Mouse (Mus musculus) forebrain, embryonic 15.5 days (tissue): ENCODE measurements at regions not wholly inside any gene's neighbourhood (a gene's known extent, or its start where the extent isn't known, plus 50 kb on each side); places are given as distances from the start of the nearest gene placed in this dataset.

Experiments used
- ATAC-seq: fragments of 200-750 bp; cut with Nextera tagmentation; replicated peaks from 2 replicates; pipeline ENCODE4 v1.8.0; 2017; ENCODE audit warnings: mild to moderate bottlenecking, moderate TSS enrichment, moderate library complexity
- H3K27ac ChIP-seq: fragments of 300-500 bp; sonication (generic); replicated peaks from 2 replicates; pipeline ENCODE4 v1.5.1; 2015; ENCODE audit warnings: mild to moderate bottlenecking, inconsistent platforms
- H3K27me3 ChIP-seq: fragments of 300-500 bp; sonication (generic); 2 replicates; pipeline ENCODE4 v1.6.1; 2015; ENCODE audit warnings: inconsistent platforms
- H3K36me3 ChIP-seq: fragments of 300-500 bp; sonication (generic); 2 replicates; pipeline ENCODE4 v1.6.1; 2015; ENCODE audit warnings: mild to moderate bottlenecking, inconsistent platforms
- H3K4me1 ChIP-seq: fragments of 300-500 bp; sonication (generic); 2 replicates; pipeline ENCODE4 v1.6.1; 2015; ENCODE audit warnings: inconsistent platforms
- H3K4me2 ChIP-seq: fragments of 300-500 bp; sonication (generic); replicated peaks from 2 replicates; pipeline ENCODE4 v1.6.1; 2015; ENCODE audit warnings: mild to moderate bottlenecking, inconsistent platforms
- H3K4me3 ChIP-seq: fragments of 300-500 bp; sonication (generic); 2 replicates; pipeline ENCODE4 v1.5.1; 2015; ENCODE audit warnings: mild to moderate bottlenecking, inconsistent platforms
- H3K9ac ChIP-seq: fragments of 300-500 bp; sonication (generic); replicated peaks from 2 replicates; pipeline ENCODE4 v1.6.1; 2015; ENCODE audit warnings: mild to moderate bottlenecking, inconsistent platforms
- H3K9me3 ChIP-seq: fragments of 300-500 bp; sonication (generic); 2 replicates; pipeline ENCODE4 v1.6.1; 2016; ENCODE audit warnings: inconsistent platforms
- WGBS: fragments of 180-500 bp; shearing (Covaris S2); methylation state at CpG from one replicate; pipeline ENCODE4 v1.1.7; 2015; ENCODE audit warnings: mixed read lengths; 5-methylcytosine and 5-hydroxymethylcytosine counted together

GRCm38 (mm10) chr8:92540636-92541035, 133.5 kb upstream of the Irx6 start:
- 70% methylated on average over 2 of the region's 2 CpGs for WGBS
- no peak for ATAC-seq

GRCm38 (mm10) chr8:92545347-92546059, 128.6 kb upstream of the Irx6 start:
- H3K4me1 ChIP-seq: peaks cover 16% of the 10 kb centered on the region
- H3K4me2 ChIP-seq: peak overlapping the region; percentile 20
- ATAC-seq: peak; percentile 78
- H3K9ac ChIP-seq: no peak overlapping the region
- no peak overlapping the region for H3K4me3 ChIP-seq
- WGBS: 8% methylated on average over 17 of the region's 17 CpGs
- H3K27ac ChIP-seq: no peak overlapping the region
- H3K27me3 ChIP-seq: no peaks in the 10 kb centered on the region
- no peaks in the 10 kb centered on the region for H3K9me3 ChIP-seq
- no peaks in the 10 kb centered on the region for H3K36me3 ChIP-seq

More at GRCm38 (mm10) chr8:92540636-92541035, 133.5 kb upstream of the Irx6 start:
- H3K4me3 ChIP-seq: no peak overlapping the region
- no peaks in the 10 kb centered on the region for H3K27me3 ChIP-seq
- no peak overlapping the region for H3K9ac ChIP-seq
- H3K27ac ChIP-seq: no peak overlapping the region
- peaks cover 9% of the 10 kb centered on the region for H3K4me1 ChIP-seq
- H3K36me3 ChIP-seq: no peaks in the 10 kb centered on the region
- no peaks in the 10 kb centered on the region for H3K9me3 ChIP-seq
- H3K4me2 ChIP-seq: no peak overlapping the region

- no peak for ATAC-seq
- 69% methylated on average over 12 of the region's 12 CpGs for WGBS
- H3K36me3 ChIP-seq: no peaks in the 10 kb centered on the region
- no peaks in the 10 kb centered on the region; the same call in 1 of the 2 replicates for H3K4me1 ChIP-seq
- H3K4me3 ChIP-seq: no peak overlapping the region
- no peak overlapping the region for H3K4me2 ChIP-seq
- H3K9me3 ChIP-seq: no peaks in the 10 kb centered on the region
- H3K27ac ChIP-seq: no peak overlapping the region
- H3K9ac ChIP-seq: no peak overlapping the region
- no peaks in the 10 kb centered on the region for H3K27me3 ChIP-seq
Measured at GRCm38 (mm10) chr8:92555140-92555539, 118.9 kb upstream of the Irx6 start.

- H3K9ac ChIP-seq: no peak overlapping the region
- H3K9me3 ChIP-seq: no peaks in the 10 kb centered on the region
- 55% methylated on average over 7 of the region's 7 CpGs for WGBS
Measured at GRCm38 (mm10) chr8:92555631-92556030, 118.5 kb upstream of the Irx6 start.

GRCm38 (mm10) chr8:92562471-92562870, 111.6 kb upstream of the Irx6 start:
- no peak overlapping the region for H3K9ac ChIP-seq
- H3K27me3 ChIP-seq: no peaks in the 10 kb centered on the region
- H3K4me2 ChIP-seq: no peak overlapping the region
- no peaks in the 10 kb centered on the region for H3K9me3 ChIP-seq
- H3K4me3 ChIP-seq: no peak overlapping the region
- no peak overlapping the region for H3K27ac ChIP-seq
- ATAC-seq: no peak
- WGBS: 49% methylated on average over 5 of the region's 5 CpGs
- no peaks in the 10 kb centered on the region for H3K36me3 ChIP-seq
- no peaks in the 10 kb centered on the region for H3K4me1 ChIP-seq

More at GRCm38 (mm10) chr8:92555631-92556030, 118.5 kb upstream of the Irx6 start:
- no peak for ATAC-seq
- Histone ChIP-seq H3K36me3 (no peaks in the 10 kb centered on the region), H3K4me1 (no peaks in the 10 kb centered on the region; the same call in 1 of the 2 replicates), H3K4me3 (no peak overlapping the region), H3K27me3 (no peaks in the 10 kb centered on the region), H3K27ac (no peak overlapping the region), H3K4me2 (no peak overlapping the region)

- ATAC-seq: no peak
- H3K4me1 ChIP-seq: no peaks in the 10 kb centered on the region
Measured at GRCm38 (mm10) chr8:92562962-92563361, 111.1 kb upstream of the Irx6 start.

GRCm38 (mm10) chr8:92569650-92570049, 104.4 kb upstream of the Irx6 start:
- no peaks in the 10 kb centered on the region for H3K36me3 ChIP-seq
- H3K9ac ChIP-seq: no peak overlapping the region
- H3K4me1 ChIP-seq: no peaks in the 10 kb centered on the region
- no peak overlapping the region for H3K4me2 ChIP-seq
- no peak overlapping the region for H3K27ac ChIP-seq
- no peak overlapping the region for H3K4me3 ChIP-seq
- no peaks in the 10 kb centered on the region for H3K9me3 ChIP-seq
- no peak for ATAC-seq
- H3K27me3 ChIP-seq: no peaks in the 10 kb centered on the region
- WGBS: 73% methylated on average over 10 of the region's 10 CpGs

More at GRCm38 (mm10) chr8:92562962-92563361, 111.1 kb upstream of the Irx6 start:
- H3K4me3 ChIP-seq: no peak overlapping the region
- no peak overlapping the region for H3K4me2 ChIP-seq
- H3K9ac ChIP-seq: no peak overlapping the region
- H3K36me3 ChIP-seq: no peaks in the 10 kb centered on the region
- H3K27me3 ChIP-seq: no peaks in the 10 kb centered on the region
- no peak overlapping the region for H3K27ac ChIP-seq
- no peaks in the 10 kb centered on the region for H3K9me3 ChIP-seq
- WGBS: 29% methylated on average over 5 of the region's 5 CpGs

GRCm38 (mm10) chr8:92579446-92579845, 94.6 kb upstream of the Irx6 start:
- Histone ChIP-seq H3K9ac (no peak overlapping the region), H3K9me3 (no peaks in the 10 kb centered on the region), H3K27ac (no peak overlapping the region), H3K36me3 (no peaks in the 10 kb centered on the region), H3K27me3 (no peaks in the 10 kb centered on the region), H3K4me3 (no peak overlapping the region), H3K4me1 (no peaks in the 10 kb centered on the region), H3K4me2 (no peak overlapping the region)
- 68% methylated on average over 2 of the region's 2 CpGs for WGBS
- no peak for ATAC-seq

GRCm38 (mm10) chr8:92581051-92581450, 93.0 kb upstream of the Irx6 start:
- WGBS: 89% methylated on average over 2 of the region's 2 CpGs
- H3K9ac ChIP-seq: no peak overlapping the region
- ATAC-seq: no peak

GRCm38 (mm10) chr8:92600766-92601165, 73.3 kb upstream of the Irx6 start:
- Histone ChIP-seq H3K9ac (no peak overlapping the region), H3K27me3 (no peaks in the 10 kb centered on the region), H3K4me2 (no peak overlapping the region), H3K27ac (no peak overlapping the region), H3K36me3 (no peaks in the 10 kb centered on the region), H3K4me1 (no peaks in the 10 kb centered on the region), H3K9me3 (no peaks in the 10 kb centered on the region), H3K4me3 (no peak overlapping the region)
- no peak for ATAC-seq
- 87% methylated on average over 3 of the region's 3 CpGs for WGBS

More at GRCm38 (mm10) chr8:92581051-92581450, 93.0 kb upstream of the Irx6 start:
- Histone ChIP-seq H3K9me3 (no peaks in the 10 kb centered on the region), H3K4me3 (no peak overlapping the region), H3K4me1 (no peaks in the 10 kb centered on the region), H3K36me3 (no peaks in the 10 kb centered on the region), H3K4me2 (no peak overlapping the region), H3K27ac (no peak overlapping the region), H3K27me3 (no peaks in the 10 kb centered on the region)

GRCm38 (mm10) chr8:92602973-92603372, 71.1 kb upstream of the Irx6 start:
- H3K4me1 ChIP-seq: no peaks in the 10 kb centered on the region
- no peak overlapping the region for H3K4me2 ChIP-seq
- no peak for ATAC-seq
- no peaks in the 10 kb centered on the region for H3K9me3 ChIP-seq
- H3K27me3 ChIP-seq: no peaks in the 10 kb centered on the region
- WGBS: 82% methylated on average over 7 of the region's 7 CpGs
- no peaks in the 10 kb centered on the region for H3K36me3 ChIP-seq
- H3K9ac ChIP-seq: no peak overlapping the region
- no peak overlapping the region for H3K4me3 ChIP-seq
- H3K27ac ChIP-seq: no peak overlapping the region

GRCm38 (mm10) chr8:92605631-92606030, 68.5 kb upstream of the Irx6 start:
- 89% methylated on average over 5 of the region's 5 CpGs for WGBS
- ATAC-seq: no peak
- H3K36me3 ChIP-seq: no peaks in the 10 kb centered on the region
- no peak overlapping the region for H3K4me3 ChIP-seq
- H3K27ac ChIP-seq: no peak overlapping the region
- H3K4me1 ChIP-seq: no peaks in the 10 kb centered on the region
- no peaks in the 10 kb centered on the region; the same call in 1 of the 2 replicates for H3K27me3 ChIP-seq
- H3K4me2 ChIP-seq: no peak overlapping the region
- H3K9ac ChIP-seq: no peak overlapping the region
- H3K9me3 ChIP-seq: no peaks in the 10 kb centered on the region

GRCm38 (mm10) chr8:92607604-92608003, 66.5 kb upstream of the Irx6 start:
- no peak for ATAC-seq
- Histone ChIP-seq H3K9me3 (no peaks in the 10 kb centered on the region), H3K27me3 (no peaks in the 10 kb centered on the region; the same call in 1 of the 2 replicates), H3K9ac (no peak overlapping the region), H3K4me2 (no peak overlapping the region), H3K27ac (no peak overlapping the region), H3K4me1 (no peaks in the 10 kb centered on the region), H3K36me3 (no peaks in the 10 kb centered on the region), H3K4me3 (no peak overlapping the region)
- WGBS: 81% methylated on average over 6 of the region's 6 CpGs
